Mouse (Mus musculus): ENCODE results near the gene Rps29. TPM values are rescaled to one million over a fixed set of nuclear protein-coding genes. Genes with fewer than 3 reads are reported as not detected.

Gene Rps29
- polyA plus RNA-seq, 1 experiment from 2014 or later, result 1,295 TPM

DNA sequence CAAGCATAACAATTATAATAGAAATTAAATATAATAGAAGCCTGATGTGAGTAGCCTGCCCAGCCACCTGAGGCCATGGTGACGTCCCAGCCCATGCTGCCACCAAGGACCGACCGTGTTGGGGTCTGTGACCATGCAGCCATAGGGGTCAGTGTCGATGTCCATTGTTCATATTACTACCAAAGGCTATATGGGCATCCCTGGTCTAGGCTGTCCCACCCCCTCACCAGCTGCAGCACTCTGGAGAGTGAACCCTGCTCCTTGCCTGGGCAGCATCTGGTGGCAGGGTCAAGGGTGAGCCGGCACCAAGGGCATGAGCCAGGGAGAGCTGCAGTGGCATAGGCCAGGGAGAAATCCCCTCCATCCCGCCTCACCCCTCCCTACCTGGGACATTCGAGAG is 19.1 kb downstream of the Rps29 start:
- DNase-seq (ENCODE audit: low spot score), result no peak
- Histone ChIP-seq H3K36me3 (no peaks in the 10 kb centered on the region), H3K27me3 (ENCODE audit: low read depth, poor library complexity, severe bottlenecking) (no peaks in the 10 kb centered on the region), H3K4me3 (no peak overlapping the region), H3K9me3 (replicated peaks) (no peaks in the 10 kb centered on the region), H3K4me1 (no peaks in the 10 kb centered on the region), H3K27ac (no peak overlapping the region)
- WGBS, result 90% methylated on average over 7 of the region's 7 CpGs

DNA sequence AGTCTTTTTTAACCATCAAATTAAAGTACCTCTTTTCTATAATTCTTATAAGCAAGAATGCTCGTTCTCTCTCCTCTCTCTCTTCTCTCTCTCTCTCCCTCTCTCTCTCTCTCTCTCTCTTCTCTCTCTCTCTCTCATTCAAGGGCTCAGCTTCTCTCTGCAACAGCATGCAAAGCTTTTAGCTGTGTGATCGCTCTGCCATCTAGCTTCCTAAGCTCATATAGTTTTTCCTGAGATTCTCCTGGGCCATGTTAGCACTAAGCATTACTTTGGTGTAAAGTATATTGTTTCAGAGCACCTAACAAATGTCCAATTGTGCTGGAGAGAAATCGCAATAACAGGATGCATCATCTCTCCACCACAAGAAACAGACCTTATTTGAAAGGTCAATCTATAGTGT is 19.8 kb downstream of the Rps29 start:
- Histone ChIP-seq H3K27ac (no peak overlapping the region), H3K36me3 (no peaks in the 10 kb centered on the region), H3K9me3 (replicated peaks) (no peaks in the 10 kb centered on the region), H3K4me1 (no peaks in the 10 kb centered on the region), H3K27me3 (ENCODE audit: low read depth, poor library complexity, severe bottlenecking) (no peaks in the 10 kb centered on the region), H3K4me3 (no peak overlapping the region)
- 95% methylated on average over 3 of the region's 3 CpGs for WGBS
- DNase-seq (ENCODE audit: low spot score), result no peak

DNA sequence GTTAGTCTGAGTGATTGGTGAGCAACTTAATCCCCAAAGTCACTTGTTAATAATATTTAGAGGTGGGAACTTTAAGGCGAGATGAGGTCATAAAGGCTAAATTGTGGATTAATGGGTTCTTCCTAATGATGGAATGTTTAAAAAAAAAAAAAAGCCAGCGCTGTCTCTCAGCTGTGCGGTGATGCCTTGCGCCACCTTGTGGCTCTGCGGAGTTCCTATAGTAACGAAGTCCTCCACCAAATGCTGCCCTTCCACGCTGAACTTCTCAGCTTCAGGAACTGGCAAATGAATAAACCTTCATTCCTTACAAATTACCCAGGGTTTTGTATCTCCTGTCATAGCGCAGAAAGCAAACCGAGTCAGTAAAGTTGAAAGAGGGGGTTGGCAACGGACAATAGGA is 27.0 kb downstream of the Rps29 start:
- Histone ChIP-seq H3K9me3 (replicated peaks) (no peaks in the 10 kb centered on the region), H3K27ac (no peak overlapping the region), H3K27me3 (ENCODE audit: low read depth, poor library complexity, severe bottlenecking) (no peaks in the 10 kb centered on the region), H3K4me1 (peaks cover 12% of the 10 kb centered on the region), H3K36me3 (no peaks in the 10 kb centered on the region), H3K4me3 (no peak overlapping the region)
- 7% methylated on average over 10 of the region's 10 CpGs for WGBS
- DNase-seq (ENCODE audit: low spot score), result peak; percentile 54

DNA sequence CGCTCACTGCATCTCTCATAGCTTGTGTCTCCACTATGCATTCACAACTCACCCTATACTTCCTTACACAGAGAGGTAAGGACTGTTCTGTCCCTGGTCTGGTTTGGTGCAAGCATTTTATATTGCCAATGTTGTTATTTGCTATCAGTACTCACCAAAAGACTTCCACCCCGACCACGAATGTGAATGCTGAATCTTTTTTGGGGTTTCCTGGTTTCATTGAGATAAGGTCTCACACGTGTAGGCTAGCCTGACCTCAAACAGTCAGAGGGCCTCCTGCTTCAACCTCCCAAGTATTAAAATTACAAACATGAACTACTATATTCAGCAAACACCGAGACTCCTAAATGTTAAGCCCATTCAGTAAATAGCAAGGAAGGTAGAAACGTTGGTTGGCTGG is 27.7 kb downstream of the Rps29 start:
- H3K27ac ChIP-seq, result no peak overlapping the region
- 84% methylated on average over 6 of the region's 6 CpGs for WGBS
- H3K27me3 ChIP-seq (ENCODE audit: low read depth, poor library complexity, severe bottlenecking), result no peaks in the 10 kb centered on the region
- peaks cover 12% of the 10 kb centered on the region for H3K4me1 ChIP-seq
- no peaks in the 10 kb centered on the region for H3K36me3 ChIP-seq
- no peak for DNase-seq (ENCODE audit: low spot score)
- no peaks in the 10 kb centered on the region for H3K9me3 ChIP-seq (replicated peaks)
- H3K4me3 ChIP-seq, result no peak overlapping the region

DNA sequence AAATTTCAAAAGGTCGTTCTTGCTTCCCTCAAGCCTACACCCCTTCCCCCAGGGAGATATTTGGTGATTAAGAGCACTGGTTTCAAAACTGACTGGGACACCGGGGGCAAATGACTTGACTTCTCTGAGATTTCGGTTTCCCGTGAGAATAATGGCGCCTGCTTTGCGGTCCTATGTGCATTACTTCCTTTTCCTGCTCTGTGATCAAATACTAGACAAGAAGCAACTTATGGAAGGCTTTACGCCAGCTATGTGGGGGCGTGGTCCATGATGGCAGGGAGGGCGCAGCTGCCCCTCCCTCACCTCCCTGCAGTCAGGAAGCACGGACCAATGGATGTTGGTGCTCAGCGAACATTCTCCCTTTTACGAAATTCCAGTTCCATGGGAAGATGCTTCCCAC is 28.5 kb downstream of the Rps29 start:
- peak overlapping the region; percentile 21; the same call in 1 of the 2 replicates for H3K4me3 ChIP-seq
- H3K36me3 ChIP-seq, result no peaks in the 10 kb centered on the region
- no peak for DNase-seq (ENCODE audit: low spot score)
- H3K4me1 ChIP-seq, result peaks cover 12% of the 10 kb centered on the region
- 72% methylated on average over 12 of the region's 12 CpGs for WGBS
- no peaks in the 10 kb centered on the region for H3K9me3 ChIP-seq (replicated peaks)
- H3K27me3 ChIP-seq (ENCODE audit: low read depth, poor library complexity, severe bottlenecking), result no peaks in the 10 kb centered on the region
- H3K27ac ChIP-seq, result no peak overlapping the region

DNA sequence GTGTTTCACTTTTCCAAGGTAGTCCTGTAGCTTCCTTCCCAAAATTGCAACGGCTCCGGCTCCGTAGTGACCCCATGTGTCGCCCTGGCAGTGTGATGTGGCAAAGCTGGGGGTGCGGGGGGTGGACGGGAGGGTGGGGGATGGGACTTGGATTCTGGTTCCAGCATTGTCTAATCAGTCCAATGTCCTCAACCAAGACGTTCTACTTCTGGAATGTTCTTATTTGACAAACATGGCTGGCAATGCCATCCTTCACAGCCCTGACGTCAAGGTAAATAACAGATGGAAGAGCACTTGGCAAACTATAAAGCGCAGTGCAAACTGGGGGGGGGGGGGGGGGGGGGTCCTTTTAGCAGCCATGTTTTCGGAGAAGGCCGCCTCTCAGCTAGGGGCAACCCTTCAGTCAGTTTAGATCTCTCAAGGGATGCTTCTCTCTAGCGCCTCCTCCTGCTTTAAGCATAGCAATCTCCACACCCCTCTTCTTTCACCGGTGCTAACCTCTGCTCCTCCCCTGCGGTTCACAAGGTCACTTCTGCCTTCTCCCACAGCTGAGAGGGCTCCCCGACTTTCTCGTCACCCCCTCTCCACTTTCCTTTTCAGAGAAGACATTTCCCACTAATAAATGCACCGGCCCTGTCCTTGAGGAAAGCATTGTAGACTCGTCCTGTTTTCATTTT is 29.2 kb downstream of the Rps29 start:
- Histone ChIP-seq H3K27me3 (ENCODE audit: low read depth, poor library complexity, severe bottlenecking) (no peaks in the 10 kb centered on the region), H3K4me3 (peak overlapping the region; percentile 21; the same call in 1 of the 2 replicates), H3K27ac (no peak overlapping the region), H3K9me3 (replicated peaks) (no peaks in the 10 kb centered on the region), H3K36me3 (no peaks in the 10 kb centered on the region), H3K4me1 (peaks cover 12% of the 10 kb centered on the region)
- WGBS, result 50% methylated on average over 18 of the region's 18 CpGs
- no peak for DNase-seq (ENCODE audit: low spot score)

DNA sequence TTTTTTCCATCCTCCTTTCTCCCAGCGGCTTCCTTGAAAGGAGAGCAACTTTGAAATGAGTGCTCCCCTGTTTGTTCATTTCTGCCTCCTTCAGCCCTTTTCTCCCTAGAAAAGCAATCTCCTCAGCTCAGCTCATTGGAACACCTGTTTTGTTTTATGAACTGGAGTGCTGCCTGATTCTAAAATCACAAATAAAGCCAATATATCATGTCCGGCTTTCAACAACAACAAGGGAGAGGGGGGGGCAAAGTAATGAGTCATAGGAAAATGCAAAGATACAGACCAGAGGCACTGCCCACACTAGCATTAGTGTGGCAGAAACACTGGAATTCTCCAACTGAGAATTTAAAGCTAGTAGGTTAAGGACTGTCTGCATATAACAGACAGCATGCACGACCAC is 31.4 kb downstream of the Rps29 start:
- H3K4me1 ChIP-seq, result peaks cover 12% of the 10 kb centered on the region
- H3K36me3 ChIP-seq, result no peaks in the 10 kb centered on the region
- no peaks in the 10 kb centered on the region for H3K27me3 ChIP-seq (ENCODE audit: low read depth, poor library complexity, severe bottlenecking)
- DNase-seq (ENCODE audit: low spot score), result no peak
- 90% methylated on average over 3 of the region's 3 CpGs for WGBS
- no peaks in the 10 kb centered on the region for H3K9me3 ChIP-seq (replicated peaks)
- no peak overlapping the region for H3K27ac ChIP-seq
- H3K4me3 ChIP-seq, result no peak overlapping the region

DNA sequence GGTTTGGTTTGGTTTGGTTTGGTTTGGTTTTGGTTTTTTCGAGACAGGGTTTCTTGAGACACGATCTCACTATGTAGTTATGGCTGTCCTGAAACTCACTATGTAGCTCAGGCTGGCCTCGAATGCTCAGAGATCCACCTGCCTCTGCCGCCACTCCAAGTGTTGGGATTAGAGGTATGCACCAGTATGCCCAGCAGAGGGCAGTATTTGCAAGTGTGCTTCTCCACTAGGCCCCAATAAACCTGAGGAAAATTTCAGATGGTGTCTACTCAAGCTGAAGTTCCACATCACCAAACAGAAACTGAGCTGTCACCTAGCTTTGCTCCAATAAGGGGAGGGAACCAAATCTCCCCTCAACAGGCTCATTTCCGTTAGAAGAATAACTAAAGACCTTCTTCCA is 31.8 kb downstream of the Rps29 start:
- peaks cover 12% of the 10 kb centered on the region for H3K4me1 ChIP-seq
- 92% methylated on average over 5 of the region's 5 CpGs for WGBS
- no peaks in the 10 kb centered on the region for H3K9me3 ChIP-seq (replicated peaks)
- no peak overlapping the region for H3K4me3 ChIP-seq
- no peaks in the 10 kb centered on the region for H3K36me3 ChIP-seq
- no peak overlapping the region for H3K27ac ChIP-seq
- DNase-seq (ENCODE audit: low spot score), result no peak
- no peaks in the 10 kb centered on the region for H3K27me3 ChIP-seq (ENCODE audit: low read depth, poor library complexity, severe bottlenecking)

DNA sequence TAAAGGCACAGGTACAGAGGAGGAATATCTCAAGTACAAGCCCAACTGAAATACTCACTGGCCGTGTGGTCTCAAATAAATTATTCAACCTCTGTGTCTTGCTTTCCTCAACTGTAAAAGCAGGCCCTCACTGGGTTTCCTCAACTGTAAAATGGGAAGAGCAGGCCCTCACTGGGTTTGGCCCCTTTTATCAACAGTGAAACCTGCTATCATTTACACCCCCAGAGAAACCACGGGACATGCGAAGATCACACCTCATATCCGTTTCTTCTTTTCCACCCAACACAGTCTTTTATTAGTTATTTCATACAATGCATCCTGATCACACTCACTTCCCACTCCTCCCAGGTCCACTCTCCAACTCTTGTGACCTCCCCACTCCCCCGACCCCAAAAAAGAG is 33.9 kb downstream of the Rps29 start:
- H3K27ac ChIP-seq, result no peak overlapping the region
- no peaks in the 10 kb centered on the region for H3K9me3 ChIP-seq (replicated peaks)
- 87% methylated on average over 5 of the region's 5 CpGs for WGBS
- no peak overlapping the region for H3K4me3 ChIP-seq
- peaks cover 6% of the 10 kb centered on the region for H3K4me1 ChIP-seq
- no peaks in the 10 kb centered on the region for H3K27me3 ChIP-seq (ENCODE audit: low read depth, poor library complexity, severe bottlenecking)
- DNase-seq (ENCODE audit: low spot score), result no peak
- H3K36me3 ChIP-seq, result no peaks in the 10 kb centered on the region

DNA sequence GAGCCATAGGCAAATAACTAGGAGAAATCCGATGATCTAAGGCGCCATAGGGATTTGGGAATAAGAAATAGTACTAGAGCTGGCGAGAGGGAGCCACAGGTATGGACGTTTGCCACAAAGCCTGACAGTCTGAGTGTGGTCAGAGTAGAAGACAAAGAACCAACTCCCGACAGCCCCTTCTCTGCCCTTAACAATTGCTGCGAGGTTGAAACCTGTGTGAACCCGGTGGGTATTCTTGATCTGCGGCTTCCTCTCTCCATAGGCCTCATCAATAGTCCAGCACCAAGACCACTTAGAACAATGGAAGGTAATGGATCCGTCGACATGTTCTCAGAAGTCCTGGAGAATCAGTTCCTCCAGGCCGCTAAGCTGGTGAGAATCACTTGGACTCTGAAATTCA is 36.2 kb downstream of the Rps29 start:
- no peaks in the 10 kb centered on the region for H3K9me3 ChIP-seq (replicated peaks)
- 93% methylated on average over 11 of the region's 11 CpGs for WGBS

DNA sequence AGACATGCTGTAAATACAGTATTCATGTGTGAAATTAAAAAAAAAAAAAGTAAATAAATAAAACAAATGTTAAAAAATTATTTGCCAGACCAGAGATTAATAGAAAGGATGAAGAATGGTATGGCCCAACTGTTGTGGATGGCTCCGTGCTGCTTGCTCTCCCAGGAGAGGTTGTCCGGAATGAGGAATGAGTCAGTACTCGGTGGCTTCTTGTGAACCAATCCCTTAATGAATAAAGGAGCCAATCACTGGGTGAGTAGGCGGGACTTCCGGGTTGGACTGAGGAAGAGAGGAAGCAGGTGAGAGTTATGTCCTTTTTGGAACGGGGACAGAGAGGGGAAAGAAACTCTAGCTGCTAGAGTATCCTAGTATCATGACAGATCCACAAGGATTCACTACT is 39.1 kb downstream of the Rps29 start:
- 90% methylated on average over 6 of the region's 6 CpGs for WGBS
- Histone ChIP-seq H3K36me3 (no peaks in the 10 kb centered on the region), H3K9me3 (replicated peaks) (no peaks in the 10 kb centered on the region), H3K4me1 (no peaks in the 10 kb centered on the region), H3K27me3 (ENCODE audit: low read depth, poor library complexity, severe bottlenecking) (no peaks in the 10 kb centered on the region), H3K27ac (no peak overlapping the region), H3K4me3 (no peak overlapping the region)
- DNase-seq (ENCODE audit: low spot score), result no peak

More for the DNA sequence above, 36.2 kb downstream of the Rps29 start:
- H3K4me3 ChIP-seq, result no peak overlapping the region
- no peaks in the 10 kb centered on the region for H3K4me1 ChIP-seq
- no peak for DNase-seq (ENCODE audit: low spot score)
- H3K36me3 ChIP-seq, result no peaks in the 10 kb centered on the region
- H3K27me3 ChIP-seq (ENCODE audit: low read depth, poor library complexity, severe bottlenecking), result no peaks in the 10 kb centered on the region
- no peak overlapping the region for H3K27ac ChIP-seq

Small RNA genes lying within 50 kb of the gene (microRNA-seq; reads per million reads assigned to microRNA genes)
- not detected for gene Gm47287
- not detected for gene Gm47295

Other genes starting within 250 kb of the Rps29 start
- 30.6 and 31.1 TPM in 2 replicates for gene Lrr1, start 9.6 kb upstream of the Rps29 start, polyA plus RNA-seq (2016; fragmentation: Nextera tagmentation; extraction: Ambion mirVana)
- 536 and 653 TPM in 2 replicates for gene Rpl36al, start 24.9 kb upstream of the Rps29 start, polyA plus RNA-seq (2016; fragmentation: Nextera tagmentation; extraction: Ambion mirVana)
- 35.4 and 37.9 TPM in 2 replicates for gene Mgat2, start 25.0 kb upstream of the Rps29 start, polyA plus RNA-seq (2016; fragmentation: Nextera tagmentation; extraction: Ambion mirVana)
- gene Gm49383, start 37.9 kb upstream of the Rps29 start, polyA plus RNA-seq (2016; fragmentation: Nextera tagmentation; extraction: Ambion mirVana), result 54.8 and 61.0 TPM in 2 replicates
- 16.7 and 17.0 TPM in 2 replicates for gene Dnaaf2, start 39.2 kb upstream of the Rps29 start, polyA plus RNA-seq (2016; fragmentation: Nextera tagmentation; extraction: Ambion mirVana)
- 53.5 and 55.2 TPM in 2 replicates for gene Gm49384, start 45.1 kb upstream of the Rps29 start, polyA plus RNA-seq (2016; fragmentation: Nextera tagmentation; extraction: Ambion mirVana)
- 32.6 and 35.3 TPM in 2 replicates for gene Pole2, start 69.0 kb upstream of the Rps29 start, polyA plus RNA-seq (2016; fragmentation: Nextera tagmentation; extraction: Ambion mirVana)
- gene Klhdc1, start 82.0 kb upstream of the Rps29 start, polyA plus RNA-seq (2016; fragmentation: Nextera tagmentation; extraction: Ambion mirVana), result 2.5 and 2.6 TPM in 2 replicates
- 193 and 203 TPM in 2 replicates for gene Klhdc2, start 137.5 kb upstream of the Rps29 start, polyA plus RNA-seq (2016; fragmentation: Nextera tagmentation; extraction: Ambion mirVana)
- 81.0 and 87.6 TPM in 2 replicates for gene Nemf, start 198.0 kb upstream of the Rps29 start, polyA plus RNA-seq (2016; fragmentation: Nextera tagmentation; extraction: Ambion mirVana)
- gene Arf6, start 213.0 kb upstream of the Rps29 start, polyA plus RNA-seq (2016; fragmentation: Nextera tagmentation; extraction: Ambion mirVana), result 45.6 and 50.3 TPM in 2 replicates
- gene Gm9887, start 213.3 kb upstream of the Rps29 start, polyA plus RNA-seq (2016; fragmentation: Nextera tagmentation; extraction: Ambion mirVana), result 1.4 and 1.7 TPM in 2 replicates

All from limb, embryonic 10.5 days (tissue).